Mouse (Mus musculus) heart, postnatal 0 days (tissue): ENCODE data around the gene Ehbp1. TPM values are rescaled to one million over a fixed set of nuclear protein-coding genes. Genes with fewer than 3 reads are reported as not detected.

Experiments
- ATAC-seq: fragments of 200-750 bp; cut with Nextera tagmentation; 2 replicates; pipeline ENCODE4 v1.8.0; 2017; ENCODE audit warnings: low read depth, moderate number of reproducible peaks, moderate library complexity; ENCODE audit not compliant: insufficient read depth
- DNase-seq: peaks from one replicate; pipeline ENCODE4 v3.0.0-alpha.2; 2016; ENCODE audit warnings: low spot score
- H3K27ac ChIP-seq: fragments of 300-500 bp; sonication (generic); 2 replicates; pipeline ENCODE4 v1.5.1; 2014; ENCODE audit warnings: low read depth, mild to moderate bottlenecking
- H3K27me3 ChIP-seq: fragments of 300-500 bp; sonication (generic); 2 replicates; pipeline ENCODE4 v1.6.1; 2014; ENCODE audit warnings: low read length, mixed read lengths; ENCODE audit not compliant: control insufficient read depth, insufficient read depth
- H3K36me3 ChIP-seq: fragments of 300-500 bp; sonication (generic); replicated peaks from 2 replicates; pipeline ENCODE4 v1.6.1; 2014; ENCODE audit warnings: low read length, mixed read lengths; ENCODE audit not compliant: control insufficient read depth, insufficient read depth
- H3K4me1 ChIP-seq: fragments of 300-500 bp; sonication (generic); 2 replicates; pipeline ENCODE4 v1.6.1; 2014; ENCODE audit warnings: antibody characterized with exemption; ENCODE audit not compliant: control insufficient read depth, insufficient read depth
- H3K4me2 ChIP-seq: fragments of 300-500 bp; sonication (generic); 2 replicates; pipeline ENCODE4 v1.6.1; 2014; ENCODE audit warnings: low read depth, mild to moderate bottlenecking, low read length, moderate library complexity
- H3K4me3 ChIP-seq: fragments of 300-500 bp; sonication (generic); 2 replicates; pipeline ENCODE4 v1.5.1; 2014; ENCODE audit warnings: low read depth, low read length
- H3K9ac ChIP-seq: fragments of 300-500 bp; sonication (generic); replicated peaks from 2 replicates; pipeline ENCODE4 v1.6.1; 2014; ENCODE audit warnings: low read depth, low read length, mixed read lengths
- H3K9me3 ChIP-seq: fragments of 300-500 bp; sonication (generic); replicated peaks from 2 replicates; pipeline ENCODE4 v1.6.1; 2016; ENCODE audit warnings: low read length; ENCODE audit not compliant: control insufficient read depth
- CTCF ChIP-seq: IDR thresholded peaks from 2 replicates; pipeline ENCODE4 v1.5.1; 2016; ENCODE audit warnings: antibody characterized with exemption, control low read depth, low read depth
- EP300 ChIP-seq: IDR thresholded peaks from 2 replicates; pipeline ENCODE4 v1.6.1; 2016; ENCODE audit warnings: antibody characterized with exemption, low read depth
- WGBS: fragments of 180-500 bp; shearing (Covaris S2); extraction: QIAGEN DNeasy Blood & Tissue Kit; methylation state at CpG from one replicate; pipeline ENCODE4 v1.1.7; 2014; 5-methylcytosine and 5-hydroxymethylcytosine counted together
- polyA plus RNA-seq: library from polyadenylated mRNA; unstranded; fragments of >200 nt; fragmentation: Nextera tagmentation; extraction: Ambion mirVana; gene quantifications from 2 replicates; pipeline ENCODE4 v1.2.1, GENCODE M21; 2015
- total RNA-seq: library from RNA; depleted of rRNA; stranded (reverse); fragments of >200 nt; gene quantifications from 2 replicates; pipeline ENCODE4 v1.2.3, GENCODE M21; 2014; ENCODE audit warnings: low replicate concordance

Gene Ehbp1
- total and polyA plus RNA-seq, 2 experiments from 2014 or later = 35.9 to 53.5 TPM

GRCm38 (mm10) chr11:22055908-22056307 is 286.2 kb downstream of the Ehbp1 start:
- no peaks in the 10 kb centered on the region for H3K27me3 ChIP-seq
- DNase-seq (no peak), ATAC-seq (no peak)
- no peaks in the 10 kb centered on the region for H3K9me3 ChIP-seq
- no peak overlapping the region for H3K9ac ChIP-seq
- no peak overlapping the region for H3K4me2 ChIP-seq
- no peak overlapping the region for H3K4me3 ChIP-seq
- WGBS = 94% methylated on average over 6 of the region's 6 CpGs
- no peak overlapping the region for H3K27ac ChIP-seq
- H3K4me1 ChIP-seq = no peaks in the 10 kb centered on the region
- TF ChIP-seq CTCF (no peak), EP300 (no peak)
- H3K36me3 ChIP-seq = peaks cover 63% of the 10 kb centered on the region

DNA sequence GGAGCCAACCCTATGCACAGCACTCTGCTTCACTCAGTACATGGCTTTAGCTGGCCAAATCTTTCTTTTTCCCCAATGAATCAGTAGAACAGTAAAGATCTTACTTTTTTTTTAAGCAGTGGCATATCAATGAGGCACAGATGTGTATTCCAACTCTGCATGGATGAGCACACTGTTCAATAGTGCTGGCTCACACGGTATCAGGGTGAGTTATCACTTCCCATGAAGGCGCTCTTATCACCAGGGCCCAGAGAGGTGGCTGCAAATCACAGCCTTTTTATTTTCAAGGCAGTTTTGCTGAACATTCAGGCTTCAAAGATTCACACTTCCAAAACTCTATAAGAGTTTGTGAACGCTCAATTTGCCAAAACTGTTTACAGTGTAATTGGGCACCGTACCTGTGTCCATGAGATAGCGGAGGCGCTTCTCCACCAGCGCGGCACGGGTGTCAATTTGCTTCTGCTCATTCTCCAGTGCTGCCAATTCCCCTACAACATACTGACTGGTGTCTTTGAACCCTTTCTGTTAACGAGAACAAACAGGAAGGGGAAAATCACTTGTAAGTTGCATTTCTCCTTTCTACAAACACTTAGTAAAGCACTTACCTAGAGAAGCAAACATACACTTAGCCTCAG is 288.9 kb downstream of the Ehbp1 start:
- no peak for DNase-seq
- Histone ChIP-seq H3K9me3 (no peaks in the 10 kb centered on the region), H3K4me2 (no peak overlapping the region), H3K4me3 (no peak overlapping the region), H3K9ac (no peak overlapping the region), H3K27ac (no peak overlapping the region), H3K4me1 (no peaks in the 10 kb centered on the region), H3K27me3 (no peaks in the 10 kb centered on the region), H3K36me3 (peaks cover 68% of the 10 kb centered on the region)
- no peak for ATAC-seq
- 71% methylated on average over 10 of the region's 10 CpGs for WGBS
- TF ChIP-seq CTCF (no peak), EP300 (no peak)

DNA sequence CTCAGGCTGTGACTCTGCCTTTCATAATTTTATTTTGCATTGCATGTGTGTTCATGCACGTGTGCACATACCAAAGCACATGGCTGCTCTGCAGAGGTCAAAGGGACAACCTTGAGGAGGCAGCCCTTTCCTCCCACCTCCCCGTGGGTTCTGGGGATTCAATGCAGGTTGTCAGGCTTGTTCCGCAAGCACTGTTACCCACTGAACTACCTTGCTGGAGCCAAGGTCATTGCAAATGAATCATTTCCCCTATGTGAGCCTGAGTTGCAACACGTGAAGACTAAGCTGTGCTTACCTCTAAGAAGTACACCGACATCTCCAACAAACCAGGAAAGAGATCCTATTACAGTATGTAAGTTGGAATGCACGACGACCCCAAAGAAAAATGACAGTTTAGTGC is 291.2 kb downstream of the Ehbp1 start:
- ATAC-seq = no peak
- TF ChIP-seq CTCF (no peak), EP300 (no peak)
- H3K36me3 ChIP-seq = peaks cover 57% of the 10 kb centered on the region
- H3K4me1 ChIP-seq = no peaks in the 10 kb centered on the region
- H3K27me3 ChIP-seq = no peaks in the 10 kb centered on the region
- WGBS = 87% methylated on average over 7 of the region's 7 CpGs
- no peak overlapping the region for H3K4me2 ChIP-seq
- no peaks in the 10 kb centered on the region for H3K9me3 ChIP-seq
- H3K27ac ChIP-seq = no peak overlapping the region
- H3K9ac ChIP-seq = no peak overlapping the region
- no peak for DNase-seq
- no peak overlapping the region for H3K4me3 ChIP-seq

DNA sequence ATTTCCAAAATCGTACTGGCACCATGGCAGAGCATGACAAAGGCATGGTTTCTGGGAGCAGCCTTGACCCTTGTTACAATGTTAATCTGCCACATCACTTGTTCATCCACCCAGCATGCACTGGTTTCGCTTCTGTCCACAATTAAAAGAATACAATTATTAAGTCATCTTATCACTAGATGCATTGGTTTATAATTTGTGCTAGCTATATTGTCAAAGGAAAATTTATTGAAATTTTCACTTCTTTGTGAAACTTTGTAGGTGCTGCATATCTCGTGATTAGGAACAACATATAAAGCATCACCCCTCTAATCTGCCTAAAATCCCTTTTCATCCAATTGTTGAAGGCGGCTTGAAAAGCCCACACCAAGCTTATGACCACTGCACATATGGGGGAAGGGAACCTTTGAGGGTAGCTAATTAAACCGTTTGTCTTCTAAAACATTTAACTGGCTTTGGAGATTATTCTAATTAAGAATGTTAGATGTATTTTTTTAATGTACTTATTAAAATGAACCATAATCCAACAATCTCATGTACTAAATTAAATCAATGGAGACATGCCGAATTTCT is 302.2 kb downstream of the Ehbp1 start:
- TF ChIP-seq EP300 (no peak), CTCF (no peak)
- Histone ChIP-seq H3K9ac (no peak overlapping the region), H3K4me1 (no peaks in the 10 kb centered on the region), H3K4me3 (no peak overlapping the region), H3K9me3 (no peaks in the 10 kb centered on the region), H3K4me2 (no peak overlapping the region), H3K36me3 (peaks cover 18% of the 10 kb centered on the region), H3K27ac (no peak overlapping the region), H3K27me3 (no peaks in the 10 kb centered on the region)
- WGBS = 87% methylated on average over 6 of the region's 6 CpGs
- DNase-seq = no peak
- ATAC-seq = no peak

GRCm38 (mm10) chr11:22034564-22035105 is 307.5 kb downstream of the Ehbp1 start:
- no peak for TF ChIP-seq EP300
- Histone ChIP-seq H3K36me3 (peaks cover 16% of the 10 kb centered on the region), H3K27me3 (no peaks in the 10 kb centered on the region), H3K9me3 (no peaks in the 10 kb centered on the region), H3K9ac (no peak overlapping the region), H3K4me2 (no peak overlapping the region), H3K4me1 (no peaks in the 10 kb centered on the region), H3K4me3 (no peak overlapping the region), H3K27ac (no peak overlapping the region)
- ATAC-seq (no peak), DNase-seq (no peak)
- WGBS = 59% methylated on average over 7 of the region's 7 CpGs

- 77% methylated on average over 3 of the region's 3 CpGs for WGBS
- no peak overlapping the region for H3K4me2 ChIP-seq
- no peak for TF ChIP-seq CTCF
- no peak for TF ChIP-seq EP300
- no peaks in the 10 kb centered on the region for H3K27me3 ChIP-seq
- no peak overlapping the region for H3K9ac ChIP-seq
- no peaks in the 10 kb centered on the region for H3K9me3 ChIP-seq
- no peak overlapping the region for H3K4me3 ChIP-seq
- H3K27ac ChIP-seq = no peak overlapping the region
- no peak for ATAC-seq
- H3K4me1 ChIP-seq = no peaks in the 10 kb centered on the region
- H3K36me3 ChIP-seq = peaks cover 16% of the 10 kb centered on the region
- no peak for DNase-seq
Measured at GRCm38 (mm10) chr11:22033582-22033981, 308.5 kb downstream of the Ehbp1 start.
